Comparison of ENCODE assay signal across 18 mouse cellular contexts in genomic region chr7:68759148-68759724, GRCm38 (mm10). TPM values are rescaled to one million over a fixed set of nuclear protein-coding genes. Genes with fewer than 3 reads are reported as not detected.
A peak's percentile ranks its signal among the peaks of the same experiment; 100 is the strongest.
DNase-seq lines count a peak whose midpoint lies in the region; ATAC-seq lines count a peak whose summit lies in the region.
"Had no signal": no experiment of that assay in that cellular context is flagged by ENCODE, and none has a peak within 500 bp of the region (broad histone marks: within the 10 kb centered on the region; RNA-seq: fewer than 3 reads in every experiment).

No protein-coding gene starts in this region.

- ATAC-seq in CD4-positive, CD25-positive, alpha-beta regulatory T cell, adult 4 months, result peak; percentile 70
- ATAC-seq in granulocyte monocyte progenitor cell, adult 5-6 weeks (replicated peaks; ENCODE audit: poor library complexity, severe bottlenecking), result peak; percentile 98
- ATAC-seq in megakaryocyte, adult 5-6 weeks (ENCODE audit: poor library complexity, severe bottlenecking), result peak; percentile 87
- no peak for ATAC-seq in cerebellum, adult (ENCODE audit: insufficient number of reproducible peaks, low FRiP score, low TSS enrichment)
- ATAC-seq in erythroblast, adult 5-6 weeks (replicated peaks; ENCODE audit: low FRiP score, poor library complexity, severe bottlenecking), result no peak
- ATAC-seq: forebrain, embryonic 15.5 days; intestine, embryonic 16.5 days had no signal

- DNase-seq in kidney, adult 18-20 months, result no peak
- DNase-seq in spleen, adult 12 weeks (ENCODE audit: low spot score), result no peak
- DNase-seq: adrenal gland, postnatal 10 days; adrenal gland, postnatal 36 days; B cell, adult 2 months; cerebellum, adult 11 months; cerebellum, adult 8-10 months; cerebellum, postnatal 10 days; cerebellum, postnatal 36 days; gastrocnemius, postnatal 25 days; heart, adult 2 months had no signal

RNA-seq across cellular contexts. Expression of gene Arrdc4, which starts 10.2 kb away (rescaled TPM):
- 1 to 10 TPM; 3.3 to 3.9 TPM for polyA plus RNA-seq in CD4-positive, CD25-positive, alpha-beta regulatory T cell, adult 4 months (2017; shearing (Covaris generic))
- 3.2 and 7.9 TPM in 2 replicates for total RNA-seq in granulocyte monocyte progenitor cell, adult 5-6 weeks (2014; fragmentation: Nextera tagmentation)
- total RNA-seq in granulocyte monocyte progenitor cell, adult 5-6 weeks (2017), result 5.4 and 8.0 TPM in 2 replicates
- total RNA-seq in megakaryocyte, adult 5-6 weeks (2015), result 18.1 and 23.2 TPM in 2 replicates
- total RNA-seq in megakaryocyte, adult 5-6 weeks (2017), result 22.6 and 23.7 TPM in 2 replicates
- 2.7 and 7.5 TPM in 2 replicates for total RNA-seq in erythroblast, adult 5-6 weeks (2015; ENCODE audit: low replicate concordance)
- 2.3 and 3.2 TPM in 2 replicates for total RNA-seq in erythroblast, adult 5-6 weeks (2017; ENCODE audit: low replicate concordance)

Comparison
In these comparisons a context has a peak if more than half of its experiments do, and no peak if none do; other contexts are left out.
1. ATAC-seq: peak in CD4-positive, CD25-positive, alpha-beta regulatory T cell, adult 4 months (single experiment), granulocyte monocyte progenitor cell, adult 5-6 weeks (single experiment) and megakaryocyte, adult 5-6 weeks (single experiment); none in cerebellum, adult (single experiment) and erythroblast, adult 5-6 weeks (single experiment).